Mouse (Mus musculus): ENCODE results near the gene Gm20831. TPM values are rescaled to one million over a fixed set of nuclear protein-coding genes. Genes with fewer than 3 reads are reported as not detected.

Gene Gm20831
- total RNA-seq (2023), result not detected

DNA sequence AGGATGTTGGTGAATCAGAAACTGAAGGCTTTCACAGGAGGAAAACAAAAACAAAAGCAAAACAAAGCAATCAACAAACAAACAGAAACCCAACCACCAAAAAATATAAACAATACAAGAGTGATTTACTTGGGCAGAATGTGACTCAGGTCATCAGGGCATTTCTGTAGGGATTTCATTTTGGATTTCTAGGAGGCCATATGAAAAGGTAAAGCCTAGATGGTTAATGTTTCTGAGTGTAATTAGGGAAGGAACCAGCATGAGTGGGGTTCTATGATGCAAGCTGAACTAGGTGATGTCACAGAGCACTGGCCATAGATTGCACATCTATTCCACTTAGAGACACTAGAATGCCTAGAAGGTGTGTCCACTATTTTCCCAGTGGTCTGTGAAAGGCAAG is at the start of gene Gm20831, which contains the start of gene Gm20772:
Gene Gm20831, plus strand, starts transcription at position 301 of the 400 bp plus-strand sequence.
Gene Gm20772, plus strand, starts transcription at position 301 of the 400 bp plus-strand sequence.

GRCm38 (mm10) chrY:17846166-17846565 is 28.4 kb upstream of the Gm20831 start, which contains the start of gene Gm21904:
Gene Gm21904 (minus strand): TSS chrY:17846266.

GRCm38 (mm10) chrY:17937230-17937629 is 62.7 kb downstream of the Gm20831 start, which contains the start of gene Srsy:
Gene Srsy (minus strand): TSS chrY:17937330.

Other genes with a start within 250 kb of the Gm20831 start
- gene Gm21904, start 28.5 kb upstream of the Gm20831 start, total RNA-seq (2023), result not detected
- gene Gm20772, start within 50 bp of the Gm20831 start, total RNA-seq (2023), result not detected
- not detected for gene Srsy, start 62.6 kb downstream of the Gm20831 start, total RNA-seq (2023)
- gene Gm21764, start 187.1 kb downstream of the Gm20831 start, total RNA-seq (2023), result not detected
- not detected for gene Ssty1, start 214.4 kb downstream of the Gm20831 start, total RNA-seq (2023)

Data from CD4-positive naive resting alpha-beta T cell, adult 76 days (primary cell).